Mouse (Mus musculus): ENCODE measurements around the gene Ptcd1.

DNA sequence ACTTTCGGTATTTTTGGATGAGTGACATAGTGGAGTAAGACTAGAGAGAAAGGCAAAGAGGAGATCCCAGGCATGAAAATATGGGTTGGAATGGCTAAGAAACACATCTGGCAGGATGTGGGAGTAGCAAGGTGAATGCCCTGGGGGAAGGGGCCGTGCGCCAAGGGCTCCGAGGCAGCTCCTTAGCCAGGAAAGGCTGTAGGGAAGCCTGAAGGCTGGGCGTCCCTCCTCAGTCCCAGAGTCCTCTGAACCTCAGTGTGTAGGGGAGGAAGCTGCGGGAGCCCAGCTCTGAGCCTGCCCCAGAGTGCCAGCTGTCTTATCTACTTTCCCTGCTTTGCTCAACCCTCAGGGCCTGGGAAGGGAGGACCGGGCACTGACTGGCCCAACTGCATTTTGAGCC lies 46.0 kb downstream of the Ptcd1 start:
- TF ChIP-seq POLR2A (IDR thresholded peaks at IDR 0.05; ENCODE audit: insufficient read depth, low read depth, low read length) = no peak
- no peak for TF ChIP-seq CTCF (IDR thresholded peaks at IDR 0.05; ENCODE audit: insufficient read depth, low read depth, low read length)
